Mouse (Mus musculus): ENCODE measurements around the gene Atp2a3.
A peak's percentile ranks its signal among the peaks of the same experiment; 100 is the strongest.

DNA sequence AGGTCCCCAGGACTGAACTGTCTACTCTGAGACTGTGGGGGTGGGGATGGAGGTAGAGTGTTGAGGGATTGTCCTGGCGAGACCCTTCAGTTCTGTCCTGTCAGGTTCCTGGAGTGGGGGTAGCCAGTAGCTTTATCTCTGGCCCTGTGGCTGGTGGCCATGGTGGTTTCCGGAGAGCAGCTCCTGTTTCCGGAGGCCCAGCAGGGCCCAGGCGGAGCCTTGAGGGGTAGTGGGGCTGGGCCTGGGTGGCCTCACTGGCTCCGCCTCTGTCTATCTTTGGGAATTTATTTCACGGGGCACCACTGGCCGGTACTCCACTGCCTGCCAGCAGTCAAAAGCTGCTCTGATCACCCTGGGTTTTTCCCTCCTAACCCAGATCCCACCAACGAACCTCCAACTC lies 37.8 kb downstream of the Atp2a3 start, which contains the start of gene P2rx1:
- TF ChIP-seq CTCF (IDR thresholded peaks at IDR 0.05; ENCODE audit: control insufficient read depth, insufficient read depth, low read length): no peak
- TF ChIP-seq POLR2A (IDR thresholded peaks at IDR 0.05; ENCODE audit: borderline replicate concordance, control insufficient read depth, low read depth, low read length): 0 out of 2 replicates have a peak, but pooled peaks have one; percentile 15
